Mouse (Mus musculus): ENCODE data around the gene Foxp4.

DNA sequence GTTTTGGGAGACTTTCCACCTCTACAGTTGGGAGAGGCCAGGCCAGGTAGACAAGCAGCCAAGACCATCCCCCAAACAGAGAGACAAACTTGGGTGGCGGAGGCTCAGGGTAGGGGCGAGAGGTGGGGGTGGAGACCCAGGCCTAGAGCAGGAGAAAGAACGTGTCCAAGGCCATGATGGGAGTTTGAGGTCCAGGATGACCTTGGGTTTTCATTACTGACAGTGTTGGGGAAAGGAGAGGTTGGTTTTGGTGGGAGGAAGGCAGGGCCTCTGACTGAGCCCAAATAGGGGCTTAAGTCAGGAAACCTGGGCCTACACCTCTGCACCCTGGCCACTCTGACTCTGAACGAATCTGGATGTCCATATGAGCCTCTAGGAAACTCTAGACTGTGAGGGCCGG is 92.7 kb downstream of the Foxp4 start:
- no peak for TF ChIP-seq POLR2A (IDR thresholded peaks at IDR 0.05; ENCODE audit: low read depth, low read length)
- no peak for TF ChIP-seq CTCF (IDR thresholded peaks at IDR 0.05; ENCODE audit: borderline replicate concordance, insufficient read depth, low read length)

All from embryonic fibroblast, embryonic 13.5 days (primary cell).